Mouse (Mus musculus) liver, adult 2 months (tissue): ENCODE results near the gene Bst2. TPM values are rescaled to one million over a fixed set of nuclear protein-coding genes. Genes with fewer than 3 reads are reported as not detected.

Source experiments
- DNase-seq: peaks from one replicate; pipeline ENCODE4 v3.0.0-alpha.2; 2011; ENCODE audit warnings: low read depth, low spot score; ENCODE audit errors: extremely low read depth
- H3K27ac ChIP-seq: fragments of 200-500 bp; replicated peaks from 2 replicates; pipeline ENCODE4 v1.5.1; 2012; ENCODE audit warnings: low read depth, mild to moderate bottlenecking, control low read depth, inconsistent platforms, low read length; ENCODE audit not compliant: insufficient read depth
- H3K27me3 ChIP-seq: fragments of 200-500 bp; 2 replicates; pipeline ENCODE4 v1.6.1; 2012; ENCODE audit warnings: mild to moderate bottlenecking, moderate library complexity, low read length, inconsistent platforms; ENCODE audit not compliant: control insufficient read depth, insufficient read depth
- H3K36me3 ChIP-seq: fragments of 200-500 bp; 2 replicates; pipeline ENCODE4 v1.6.1; 2012; ENCODE audit warnings: low read length, inconsistent platforms; ENCODE audit not compliant: control insufficient read depth, insufficient read depth
- H3K4me1 ChIP-seq: fragments of 200-500 bp; 2 replicates; pipeline ENCODE4 v1.6.1; 2011; ENCODE audit warnings: low read length; ENCODE audit not compliant: control insufficient read depth, insufficient read depth
- H3K4me3 ChIP-seq: fragments of 200-500 bp; 2 replicates; pipeline ENCODE4 v1.5.1; 2011; ENCODE audit warnings: low read depth, mild to moderate bottlenecking, control low read depth, low read length, moderate library complexity; ENCODE audit not compliant: insufficient read depth
- H3K79me2 ChIP-seq: fragments of 200-500 bp; 2 replicates; pipeline ENCODE4 v1.6.1; 2012; ENCODE audit warnings: inconsistent platforms, mild to moderate bottlenecking, low read length, moderate library complexity; ENCODE audit not compliant: control insufficient read depth, insufficient read depth
- H3K9ac ChIP-seq: fragments of 200-500 bp; 2 replicates; pipeline ENCODE4 v1.6.1; 2012; ENCODE audit warnings: low read depth, mild to moderate bottlenecking, control low read depth, inconsistent platforms, low read length
- CTCF ChIP-seq: fragments of 200-500 bp; IDR thresholded peaks from 2 replicates; pipeline ENCODE4 v1.5.1; 2011; ENCODE audit warnings: low read depth, low read length, control low read depth
- POLR2A ChIP-seq: fragments of 200-500 bp; IDR thresholded peaks from 2 replicates; pipeline ENCODE4 v1.6.1; 2011; ENCODE audit warnings: low read length, control low read depth; ENCODE audit not compliant: insufficient read depth; ENCODE audit errors: extremely low read depth
- WGBS: fragments of 180-500 bp; shearing (Covaris S2); methylation state at CpG from one replicate; pipeline ENCODE4 v1.1.7; 2018; 5-methylcytosine and 5-hydroxymethylcytosine counted together
- polyA plus RNA-seq: library from polyadenylated mRNA; depleted of rRNA; stranded (reverse); fragments of >200 nt; gene quantifications from 2 replicates; pipeline ENCODE4 v1.2.3, GENCODE M21; 2012
- total RNA-seq: library from RNA; depleted of rRNA; stranded (reverse); fragments of >200 nt; gene quantifications from 2 replicates; pipeline ENCODE4 v1.2.3, GENCODE M21; 2014

The Bst2 gene
- total and polyA plus RNA-seq, 2 experiments, result 678 to 871 TPM

- no peak overlapping the region for H3K27ac ChIP-seq
- no peak overlapping the region for H3K4me3 ChIP-seq
- DNase-seq, result no peak
- H3K27me3 ChIP-seq, result no peaks in the 10 kb centered on the region
- 0 out of 2 replicates have a peak, but pooled peaks cover 2% of the 10 kb centered on the region for H3K79me2 ChIP-seq
- no peaks in the 10 kb centered on the region for H3K36me3 ChIP-seq
- no peaks in the 10 kb centered on the region for H3K4me1 ChIP-seq
- no peak for TF ChIP-seq CTCF
- TF ChIP-seq POLR2A, result no peak
- no peak overlapping the region for H3K9ac ChIP-seq
- 67% methylated on average over 1 of the region's 1 CpGs for WGBS
Measured at GRCm38 (mm10) chr8:71575020-71575419, 37.8 kb upstream of the Bst2 start.

DNA sequence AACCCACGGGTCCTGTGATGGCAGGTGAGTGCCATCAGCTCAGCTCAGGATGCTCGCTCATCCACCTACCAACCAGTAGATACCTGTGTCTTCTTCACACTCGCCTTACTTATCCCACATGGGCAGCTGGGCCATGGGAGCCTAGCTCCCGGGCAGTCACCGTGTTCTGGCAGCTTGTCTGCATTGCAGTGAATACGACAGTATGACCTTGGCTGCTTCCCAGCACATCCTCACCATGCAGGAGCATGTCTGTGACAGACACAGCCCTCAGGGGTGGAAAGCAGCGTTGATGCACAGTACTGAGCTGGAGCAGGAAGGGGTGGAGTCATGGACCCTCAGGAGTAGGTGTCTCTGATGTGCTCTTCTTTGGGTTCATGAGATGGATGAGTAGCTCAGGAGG lies 37.2 kb upstream of the Bst2 start:
- TF ChIP-seq CTCF, result no peak
- TF ChIP-seq POLR2A, result no peak
- Histone ChIP-seq H3K36me3 (no peaks in the 10 kb centered on the region), H3K27ac (no peak overlapping the region), H3K27me3 (no peaks in the 10 kb centered on the region), H3K9ac (no peak overlapping the region), H3K4me1 (no peaks in the 10 kb centered on the region), H3K79me2 (0 out of 2 replicates have a peak, but pooled peaks cover 2% of the 10 kb centered on the region), H3K4me3 (no peak overlapping the region)
- 80% methylated on average over 7 of the region's 7 CpGs for WGBS
- DNase-seq, result no peak

GRCm38 (mm10) chr8:71572847-71573633 lies 35.8 kb upstream of the Bst2 start:
- no peak overlapping the region for H3K27ac ChIP-seq
- no peak overlapping the region for H3K9ac ChIP-seq
- H3K36me3 ChIP-seq, result no peaks in the 10 kb centered on the region
- no peak overlapping the region for H3K4me3 ChIP-seq
- H3K79me2 ChIP-seq, result 0 out of 2 replicates have a peak, but pooled peaks cover 2% of the 10 kb centered on the region
- no peak for TF ChIP-seq POLR2A
- no peak for TF ChIP-seq CTCF
- no peaks in the 10 kb centered on the region for H3K27me3 ChIP-seq
- H3K4me1 ChIP-seq, result peaks cover 3% of the 10 kb centered on the region; the same call in 1 of the 2 replicates
- no peak for DNase-seq
- 58% methylated on average over 9 of the region's 9 CpGs for WGBS

DNA sequence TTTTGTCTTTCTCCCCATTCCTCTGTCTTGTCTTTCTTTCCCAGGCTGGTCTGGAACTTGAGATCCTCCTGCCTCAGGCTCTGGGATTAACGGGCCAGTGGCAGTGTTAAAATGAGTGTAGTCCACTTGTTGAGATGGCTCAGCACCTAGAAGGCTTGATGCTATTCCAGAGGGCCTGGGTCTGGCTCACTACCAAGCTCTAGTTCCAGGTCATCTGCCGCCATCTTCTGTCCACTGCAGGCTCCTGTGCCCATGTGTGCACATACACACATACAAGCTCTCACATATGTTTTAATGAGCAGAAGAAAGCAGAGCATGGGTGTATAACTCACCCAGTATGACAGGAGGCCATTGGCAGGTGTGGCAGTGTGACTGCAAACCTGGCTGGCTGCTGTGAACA lies 34.8 kb upstream of the Bst2 start:
- no peak for TF ChIP-seq POLR2A
- 84% methylated on average over 2 of the region's 2 CpGs for WGBS
- Histone ChIP-seq H3K4me1 (peaks cover 4% of the 10 kb centered on the region; the same call in 1 of the 2 replicates), H3K4me3 (no peak overlapping the region), H3K9ac (no peak overlapping the region), H3K27ac (no peak overlapping the region), H3K79me2 (0 out of 2 replicates have a peak, but pooled peaks cover 2% of the 10 kb centered on the region), H3K36me3 (no peaks in the 10 kb centered on the region), H3K27me3 (no peaks in the 10 kb centered on the region)
- DNase-seq, result no peak

DNA sequence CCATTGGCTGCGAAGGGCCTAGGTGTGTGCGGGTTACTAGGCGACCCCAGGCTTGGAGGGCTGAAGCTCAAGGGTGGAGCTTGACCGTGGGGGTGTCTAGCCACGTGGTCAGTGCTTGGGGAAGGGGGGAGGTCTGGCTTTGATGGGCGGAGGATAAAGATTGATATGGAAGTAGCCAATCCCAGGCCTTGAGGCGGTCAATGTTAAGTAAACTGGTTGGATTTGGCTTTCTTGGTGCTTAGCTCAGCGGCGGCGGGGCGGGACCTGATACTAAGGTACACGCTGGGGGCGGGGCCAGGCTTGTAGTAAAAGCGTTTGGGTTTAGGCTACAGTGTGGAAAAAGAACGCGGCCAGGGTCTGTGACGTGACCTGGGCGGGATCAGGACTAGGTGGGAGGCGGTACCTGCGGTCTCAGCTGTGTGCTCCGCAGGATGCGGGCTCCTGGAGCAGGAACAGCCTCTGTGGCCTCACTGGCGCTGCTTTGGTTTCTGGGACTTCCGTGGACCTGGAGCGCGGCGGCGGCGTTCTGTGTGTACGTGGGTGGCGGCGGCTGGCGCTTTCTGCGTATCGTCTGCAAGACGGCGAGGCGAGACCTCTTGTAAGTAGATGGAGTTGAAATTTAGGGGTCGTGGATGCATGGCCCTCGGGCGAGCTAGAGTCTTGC lies 33.2 kb upstream of the Bst2 start:
- H3K4me3 ChIP-seq, result peak overlapping the region; percentile 48
- 0 out of 2 replicates have a peak, but pooled peaks cover 2% of the 10 kb centered on the region for H3K79me2 ChIP-seq
- no peaks in the 10 kb centered on the region for H3K36me3 ChIP-seq
- peak; percentile 96 for DNase-seq
- 2% methylated on average over 41 of the region's 41 CpGs for WGBS
- peak overlapping the region; percentile 18 for H3K27ac ChIP-seq
- TF ChIP-seq CTCF (no peak), POLR2A (0 out of 2 replicates have a peak, but pooled peaks have one; percentile 34)
- no peaks in the 10 kb centered on the region for H3K27me3 ChIP-seq
- H3K9ac ChIP-seq, result peak overlapping the region; percentile 42
- H3K4me1 ChIP-seq, result peaks cover 4% of the 10 kb centered on the region; the same call in 1 of the 2 replicates
